Mouse (Mus musculus) induced T-regulatory cell, adult 2 months (primary cell): ENCODE measurements around the gene Olfr328.
"Not testable (repeated sequence)": the region's sequence is repeated elsewhere in the genome, so short reads cannot be mapped to it uniquely, and the experiment has no call there.

Experiments used
- DNase-seq: peaks from one replicate; pipeline ENCODE4 v3.0.0-alpha.2; 2012; ENCODE audit warnings: low read depth

Gene Olfr328

DNA sequence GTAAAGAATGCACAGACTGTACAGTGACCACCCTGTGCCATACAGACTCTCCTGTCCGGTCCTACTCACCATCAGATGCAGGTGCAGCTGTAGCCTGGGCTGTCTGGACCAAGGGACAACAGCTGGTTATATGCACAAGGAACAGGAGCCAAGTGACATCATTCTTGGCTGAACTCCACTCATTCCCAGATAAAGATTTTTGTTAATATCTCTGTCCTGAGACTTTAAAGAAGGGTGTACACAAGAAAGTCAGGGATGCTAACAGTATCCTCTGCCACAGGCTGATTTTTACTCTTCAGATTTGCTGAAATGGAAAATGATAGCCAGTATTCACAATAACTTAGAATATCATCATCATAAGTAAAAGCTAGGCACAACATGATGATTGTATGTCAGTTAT is at the start of gene Olfr328:
TSS of gene Olfr328 (minus strand) at position 101 of the 400 bp plus-strand sequence.
- DNase-seq = no peak

DNA sequence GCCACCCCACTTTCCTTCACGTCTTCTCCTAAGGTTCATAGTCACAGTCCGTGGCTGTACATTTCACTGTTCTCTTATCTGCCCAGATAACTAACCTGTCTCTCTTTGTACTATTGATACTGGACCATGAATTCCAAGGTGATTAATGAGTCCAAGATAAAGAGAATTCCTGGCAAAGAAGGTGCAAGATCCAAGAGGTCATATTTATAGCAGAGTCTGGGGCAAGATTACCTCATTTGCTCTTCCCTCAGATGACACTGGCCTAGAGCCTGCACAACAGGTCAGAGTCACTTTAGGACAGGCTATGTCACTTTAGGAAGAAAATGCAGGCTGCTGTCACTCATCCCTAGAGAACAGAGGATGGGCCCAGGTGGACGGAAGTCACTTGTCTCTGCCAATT is 49.8 kb upstream of the Olfr328 start:
- DNase-seq = no peak

DNA sequence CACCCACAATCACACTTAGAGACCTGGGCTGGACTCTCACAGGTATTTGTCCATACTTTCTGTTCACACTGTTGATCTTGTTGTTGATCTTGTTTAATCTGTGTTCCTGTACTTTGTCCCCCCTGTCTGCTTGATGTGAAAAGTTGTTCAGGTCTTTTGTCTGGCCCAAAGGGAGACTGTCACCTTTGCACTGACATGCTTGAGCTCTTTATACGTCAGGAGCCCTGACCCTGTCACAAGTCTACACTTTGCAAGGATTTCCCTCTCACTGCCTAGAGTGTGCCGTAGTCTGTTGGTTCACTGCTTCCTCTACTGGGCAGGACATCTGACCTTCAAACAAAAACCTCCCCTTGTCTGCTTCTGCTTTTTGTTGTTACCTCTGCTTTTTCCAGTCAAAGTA is 49.3 kb upstream of the Olfr328 start:
- DNase-seq = no peak

DNA sequence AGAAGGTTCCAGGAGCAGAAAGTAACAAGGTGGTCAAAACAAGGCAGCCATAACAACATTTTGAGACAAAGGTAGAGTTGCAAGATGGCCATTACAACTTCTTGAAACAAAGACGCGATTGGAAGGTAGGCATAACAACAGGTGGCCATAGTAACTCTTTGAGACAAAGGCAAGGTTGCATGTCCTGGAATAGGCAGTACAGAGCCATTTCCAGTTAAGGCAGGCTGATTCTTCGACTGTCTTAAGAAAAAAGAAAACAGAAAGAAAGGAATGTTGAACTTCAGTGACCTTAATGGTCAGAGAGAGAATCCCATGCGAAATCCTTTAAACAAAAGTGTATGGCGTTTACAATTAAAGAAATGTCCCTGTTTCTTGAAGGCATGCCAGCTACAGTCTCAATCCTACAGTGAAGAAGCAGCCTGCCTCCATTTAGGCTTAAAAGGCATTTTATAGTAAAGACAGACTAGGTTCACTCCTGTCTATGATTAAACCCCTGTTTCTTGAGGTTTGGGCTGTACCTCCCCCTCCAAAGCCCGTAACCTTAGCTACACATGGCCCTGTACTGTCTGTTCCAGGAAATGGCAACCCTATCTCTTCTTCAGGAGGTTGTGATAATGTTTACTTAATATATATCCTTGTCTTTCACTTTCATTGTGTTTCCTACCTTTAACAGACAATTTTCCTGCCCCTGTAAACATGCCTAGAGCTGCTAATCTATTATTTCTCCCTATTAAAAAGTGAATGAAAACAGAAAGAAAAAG is 47.5 kb upstream of the Olfr328 start:
- DNase-seq = no peak

DNA sequence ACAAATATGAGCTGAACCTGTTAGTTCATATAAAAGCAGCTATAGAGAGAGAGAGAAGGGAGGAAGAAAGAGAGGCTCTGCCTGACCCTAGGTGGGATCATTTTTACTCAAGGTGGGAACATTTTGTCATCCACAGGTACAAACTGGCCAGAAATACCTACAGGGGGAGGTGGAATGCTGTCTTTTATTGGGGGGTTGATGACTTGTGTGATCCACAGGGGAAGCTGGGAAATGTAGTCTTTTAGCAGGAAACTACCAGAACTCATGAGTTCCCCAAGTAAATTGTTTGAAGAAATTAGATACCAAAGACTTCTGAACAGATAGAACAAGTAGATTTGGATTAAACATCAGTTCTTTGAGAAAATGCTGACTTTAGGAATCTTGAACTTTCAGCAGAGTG is 46.6 kb upstream of the Olfr328 start:
- no peak for DNase-seq

DNA sequence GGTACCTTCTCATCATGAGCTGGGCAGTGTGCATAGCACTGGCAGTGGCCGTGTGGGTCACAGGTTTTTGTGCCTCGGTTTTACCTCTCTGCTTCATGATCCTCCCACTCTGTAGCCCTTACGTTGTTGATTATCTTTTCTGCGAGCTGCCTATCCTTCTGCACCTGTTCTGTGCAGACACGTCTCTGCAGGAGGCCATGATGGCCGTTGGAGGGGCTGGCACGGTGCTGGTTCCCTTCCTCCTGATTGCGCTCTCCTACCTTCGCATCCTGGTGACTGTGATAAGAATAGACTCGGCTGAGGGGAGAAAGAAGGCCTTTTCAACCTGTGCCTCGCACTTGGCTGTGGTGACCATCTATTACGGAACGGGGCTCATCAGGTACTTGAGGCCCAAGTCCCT is 42.4 kb upstream of the Olfr328 start:
- no peak for DNase-seq

DNA sequence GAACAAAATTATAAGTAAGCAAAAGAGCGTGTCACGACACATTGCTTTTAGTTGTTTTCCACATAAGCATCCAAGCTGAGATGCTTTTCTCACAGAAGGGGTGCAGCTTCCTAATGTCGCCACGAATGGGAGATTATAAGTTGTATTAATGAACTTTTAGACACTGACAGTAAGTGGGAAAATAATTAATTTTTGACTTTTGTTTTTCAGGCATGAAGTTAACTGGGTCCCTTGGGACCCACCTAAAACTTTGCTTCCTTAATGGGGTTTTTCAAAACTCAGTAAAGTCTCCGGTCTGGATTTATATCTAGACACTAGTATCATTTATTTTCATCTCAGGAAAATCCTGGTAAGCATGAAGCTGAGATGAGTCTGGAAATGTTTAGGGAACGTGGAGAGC is 39.4 kb upstream of the Olfr328 start, which contains the start of gene Olfr324:
TSS of gene Olfr324 (plus strand) at position 301 of the 400 bp plus-strand sequence.
- DNase-seq = no peak

DNA sequence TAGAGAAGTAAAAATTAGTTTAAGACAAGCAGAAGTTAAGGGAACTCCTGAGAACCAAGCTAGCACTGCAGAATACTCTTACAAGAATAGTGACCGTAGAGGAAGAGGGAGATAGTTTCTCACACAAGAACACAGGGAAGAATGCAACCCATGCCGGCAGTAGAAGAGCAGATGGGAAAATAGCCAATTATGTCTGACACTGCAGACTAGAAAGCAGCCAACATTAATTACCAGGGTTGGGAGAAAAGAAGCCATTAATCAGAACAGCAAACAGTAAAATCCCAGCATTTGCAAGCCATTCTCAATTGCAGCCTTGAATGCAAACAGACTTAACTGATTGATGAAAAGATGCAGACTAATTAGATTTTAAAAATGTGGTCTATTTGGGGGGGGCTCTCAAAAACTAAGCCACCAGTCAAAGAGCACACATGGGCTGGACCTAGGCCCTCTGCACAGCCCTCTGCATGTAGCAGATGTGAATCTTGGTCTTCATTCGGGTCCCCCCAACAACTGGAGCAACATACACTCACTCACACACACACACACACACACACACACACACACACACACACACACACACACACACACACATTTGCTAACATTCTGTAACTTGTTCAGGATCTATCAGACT is 33.3 kb upstream of the Olfr328 start:
- no peak for DNase-seq

DNA sequence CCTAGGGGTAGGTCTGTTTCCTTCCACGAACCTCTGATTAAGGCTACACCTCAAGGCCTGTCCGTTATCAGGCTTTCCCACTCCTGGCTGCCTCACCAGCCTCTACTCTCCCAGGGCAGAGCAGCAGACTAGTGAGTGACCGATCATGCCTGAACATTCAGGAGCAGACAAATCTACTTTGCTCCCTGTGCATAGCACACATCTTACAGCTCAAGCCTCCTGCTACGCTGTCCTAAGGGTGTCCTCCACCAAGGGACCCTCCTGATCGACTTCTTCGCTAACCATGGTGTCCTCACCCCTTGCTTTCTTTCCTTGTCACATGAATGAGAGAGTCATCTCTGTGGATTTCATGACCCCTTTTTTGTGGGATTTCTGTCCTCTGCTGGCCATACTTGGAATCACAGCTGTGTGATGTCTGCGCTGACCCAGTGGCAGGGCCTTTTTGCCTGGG is 32.5 kb upstream of the Olfr328 start:
- DNase-seq = peak; percentile 29

DNA sequence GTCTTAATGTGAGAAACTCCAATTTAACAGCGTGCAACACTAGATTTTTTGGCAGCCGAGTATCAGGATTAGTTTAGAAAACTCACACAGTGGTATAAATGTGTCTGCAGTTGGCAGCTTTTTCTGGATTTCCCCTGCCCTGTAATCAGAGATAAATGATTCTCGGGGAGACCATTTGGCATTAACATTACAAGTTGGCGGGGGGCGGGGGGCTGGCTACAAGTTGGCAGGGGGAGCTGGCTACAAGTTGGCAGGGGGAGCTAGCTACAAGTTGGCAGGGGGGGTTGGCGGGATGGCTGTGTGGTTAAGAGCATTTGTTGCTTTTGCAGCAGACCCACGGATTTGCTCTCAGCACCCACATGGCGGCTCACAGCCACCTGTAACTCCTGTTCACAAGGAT is 23.2 kb upstream of the Olfr328 start:
- DNase-seq = no peak

DNA sequence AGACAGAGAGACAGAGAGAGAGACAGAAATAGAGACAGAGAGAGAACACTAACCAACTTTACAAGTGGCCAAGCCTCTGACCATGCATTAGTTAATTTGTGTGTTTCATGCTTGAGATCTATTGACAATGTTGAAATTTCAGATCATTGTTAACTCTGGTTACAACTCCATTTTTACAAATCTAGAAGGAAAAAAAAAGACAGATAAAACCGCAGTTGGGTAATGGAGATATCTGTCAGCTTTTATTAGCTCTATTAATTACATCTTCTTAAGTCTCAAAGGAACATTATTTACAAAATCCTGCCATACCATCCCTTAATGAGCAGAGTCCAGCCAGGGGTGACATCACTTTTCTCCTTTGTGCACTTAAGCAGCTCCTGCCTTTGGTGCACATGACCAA is 22.0 kb upstream of the Olfr328 start, which contains the start of gene Olfr325:
TSS of gene Olfr325 (plus strand) at position 301 of the 400 bp plus-strand sequence.
- no peak for DNase-seq

DNA sequence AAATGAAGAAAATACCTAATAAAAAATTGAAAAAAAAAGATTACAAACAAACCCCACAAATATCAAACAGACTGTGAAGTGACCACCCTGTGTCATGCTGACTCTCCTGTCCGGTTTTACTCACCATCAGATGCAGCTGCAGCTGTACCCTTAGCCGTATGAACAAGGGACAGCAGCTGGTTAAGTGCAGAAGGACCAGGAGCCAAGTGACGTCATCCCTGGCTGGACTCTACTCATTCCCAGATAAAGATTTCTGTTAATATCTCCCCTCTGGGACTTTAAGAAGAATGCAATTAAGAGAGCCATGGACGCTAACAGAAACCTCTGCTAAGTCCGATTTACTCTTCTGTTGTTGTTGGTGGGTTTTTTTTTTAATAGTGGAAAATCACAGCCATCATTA is 15.0 kb upstream of the Olfr328 start, which contains the start of gene Olfr224:
TSS of gene Olfr224 (minus strand) at position 149 of the 400 bp plus-strand sequence.
- no peak for DNase-seq

DNA sequence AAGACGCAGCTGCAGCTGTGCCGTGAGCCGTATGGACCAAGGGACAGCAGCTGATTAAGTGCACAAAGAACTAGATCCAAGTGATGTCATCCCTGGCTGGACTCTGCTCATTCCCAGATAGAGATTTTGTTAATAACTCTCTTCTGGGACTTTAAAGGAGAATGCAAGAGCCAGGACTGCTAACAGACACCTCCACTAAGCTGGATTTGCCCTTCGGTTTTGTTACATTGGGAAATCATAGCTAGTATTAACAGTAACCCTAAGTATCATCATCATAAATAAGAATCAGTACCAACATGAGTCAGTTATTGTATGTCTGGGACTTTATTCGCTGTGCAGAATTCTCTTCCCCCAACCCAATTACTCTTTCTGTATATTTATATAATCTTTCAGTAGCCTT is 9.1 kb downstream of the Olfr328 start, which contains the start of gene Olfr329-ps:
TSS of gene Olfr329-ps (minus strand) at position 101 of the 400 bp plus-strand sequence.
- DNase-seq = no peak

DNA sequence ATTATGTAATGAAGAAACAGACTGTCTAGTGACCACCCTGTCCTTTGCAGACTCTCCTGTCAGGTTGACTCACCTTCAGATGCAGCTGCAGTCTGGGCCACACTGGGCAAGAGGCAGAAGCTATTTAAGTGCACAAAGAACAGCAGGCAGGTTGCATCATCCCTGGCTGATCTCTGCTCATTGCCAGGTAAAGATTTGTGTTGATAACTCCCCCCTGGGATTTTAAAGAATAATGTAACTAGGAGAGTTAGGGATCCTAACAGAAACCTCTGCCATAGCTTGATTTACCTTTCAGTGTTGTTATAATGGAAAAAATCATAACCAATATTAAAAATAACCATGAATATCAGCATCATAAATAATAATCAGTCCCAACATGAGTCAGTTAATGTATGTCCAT is 20.7 kb downstream of the Olfr328 start, which contains the start of gene Olfr330:
TSS of gene Olfr330 (minus strand) at position 101 of the 400 bp plus-strand sequence.
- DNase-seq = not testable (repeated sequence)

DNA sequence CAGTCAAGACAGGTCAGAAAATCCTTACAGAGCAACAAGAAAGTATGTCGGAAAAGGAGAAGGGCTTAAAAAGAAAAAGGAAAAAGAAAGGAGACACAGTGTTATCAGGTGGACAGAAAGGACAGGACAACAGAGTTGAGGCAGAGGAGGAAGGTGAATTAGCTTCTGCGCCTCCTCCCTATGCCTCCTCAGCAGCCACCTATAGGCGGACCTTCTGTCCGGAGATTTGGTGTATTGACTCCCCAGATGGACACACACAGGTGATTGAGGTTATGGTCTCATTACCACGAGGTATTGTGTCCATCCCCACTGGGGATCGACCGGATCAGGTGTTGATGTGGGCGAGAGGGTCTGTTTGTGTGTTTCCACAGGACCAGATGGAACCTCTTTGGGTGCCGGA is 35.7 kb downstream of the Olfr328 start:
- not testable (repeated sequence) for DNase-seq

DNA sequence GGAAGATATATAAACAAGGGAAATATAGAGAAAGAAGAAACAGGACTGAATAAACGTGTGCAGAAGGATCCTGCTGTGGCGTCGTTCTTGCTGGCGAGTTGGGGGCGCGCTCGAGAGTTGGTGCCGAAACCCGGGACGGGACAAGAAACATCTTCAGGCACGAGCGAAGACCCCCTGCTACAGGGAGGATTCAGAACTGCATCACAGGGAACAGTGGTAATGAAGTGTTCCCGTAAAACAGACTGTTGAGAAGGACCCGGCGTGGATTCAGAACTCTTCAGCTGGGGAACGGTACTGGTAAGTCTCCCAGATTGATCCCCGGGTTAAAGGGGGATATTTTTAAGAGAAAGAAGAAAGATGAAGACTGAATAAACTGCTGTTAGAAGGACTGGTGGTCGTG is 36.5 kb downstream of the Olfr328 start:
- DNase-seq = not testable (repeated sequence)

DNA sequence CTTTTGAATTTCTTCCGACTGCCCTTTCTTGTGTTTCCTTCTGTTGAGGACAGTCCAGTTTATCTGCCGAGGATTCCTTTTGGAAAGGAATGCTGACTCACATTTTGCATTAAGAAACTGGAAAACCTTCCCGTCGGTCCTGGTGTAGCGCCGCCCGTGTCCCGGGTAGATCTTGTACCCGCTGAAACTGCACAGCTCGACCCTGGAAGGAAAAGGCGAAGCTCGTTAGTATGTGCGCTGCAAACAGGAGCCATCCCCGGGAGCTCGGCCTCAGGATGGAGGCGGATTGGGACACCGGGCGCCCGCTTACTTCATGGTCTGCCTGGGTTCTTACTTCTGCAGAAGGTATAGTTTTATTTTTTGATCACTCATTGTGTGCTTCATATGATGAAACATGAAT is 46.4 kb downstream of the Olfr328 start:
- DNase-seq = not testable (repeated sequence)

DNA sequence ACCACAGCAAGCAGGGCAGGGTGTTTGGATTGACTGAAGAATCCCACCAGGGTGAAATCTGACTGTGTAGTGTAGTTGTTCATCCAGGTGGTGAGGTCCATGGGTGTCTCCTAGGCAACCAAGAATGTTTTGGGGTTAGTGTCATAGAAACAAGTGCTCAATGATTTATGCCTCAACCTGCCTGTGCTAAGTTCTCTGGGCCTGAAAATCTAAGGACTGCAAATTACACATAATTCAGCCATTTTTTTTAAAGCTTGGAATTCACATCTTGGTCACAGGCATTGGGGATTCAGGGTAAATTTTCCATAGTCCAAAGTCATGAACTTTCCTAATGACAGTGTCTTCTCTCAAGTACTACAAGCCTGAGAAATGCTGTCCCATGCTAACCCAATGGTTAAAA is 53.0 kb downstream of the Olfr328 start, which contains the start of gene Olfr331:
TSS of gene Olfr331 (minus strand) at position 101 of the 400 bp plus-strand sequence.
- not testable (repeated sequence) for DNase-seq
